Mouse (Mus musculus) intestine, embryonic 14.5 days (tissue): ENCODE measurements around the gene Gpr176. TPM values are rescaled to one million over a fixed set of nuclear protein-coding genes. Genes with fewer than 3 reads are reported as not detected.
"Not testable (repeated sequence)": the region's sequence is repeated elsewhere in the genome, so short reads cannot be mapped to it uniquely, and the experiment has no call there.

Experiments
- ATAC-seq: fragments of 200-750 bp; cut with Nextera tagmentation; replicated peaks from 2 replicates; pipeline ENCODE4 v1.8.0; 2017; ENCODE audit warnings: low read depth, moderate number of reproducible peaks, moderate TSS enrichment, moderate library complexity; ENCODE audit not compliant: low FRiP score, low TSS enrichment
- DNase-seq: peaks from one replicate; pipeline ENCODE4 v3.0.0-alpha.2; 2018; ENCODE audit warnings: low spot score
- H3K27ac ChIP-seq: fragments of 300-500 bp; sonication (generic); 2 replicates; pipeline ENCODE4 v1.5.1; 2014; ENCODE audit warnings: low read depth, mild to moderate bottlenecking, control low read depth
- H3K27me3 ChIP-seq: fragments of 300-500 bp; sonication (generic); replicated peaks from 2 replicates; pipeline ENCODE4 v1.6.1; 2014; ENCODE audit warnings: low read length, control low read depth; ENCODE audit not compliant: control insufficient read depth, insufficient read depth
- H3K36me3 ChIP-seq: fragments of 300-500 bp; sonication (generic); 2 replicates; pipeline ENCODE4 v1.6.1; 2014; ENCODE audit warnings: low read length, control low read depth; ENCODE audit not compliant: control insufficient read depth, insufficient read depth
- H3K4me1 ChIP-seq: fragments of 300-500 bp; sonication (generic); replicated peaks from 2 replicates; pipeline ENCODE4 v1.6.1; 2014; ENCODE audit warnings: low read length, control low read depth, mixed read lengths; ENCODE audit not compliant: control insufficient read depth, insufficient read depth
- H3K4me2 ChIP-seq: fragments of 300-500 bp; sonication (generic); 2 replicates; pipeline ENCODE4 v1.6.1; 2014; ENCODE audit warnings: low read length
- H3K4me3 ChIP-seq: fragments of 300-500 bp; sonication (generic); 2 replicates; pipeline ENCODE4 v1.5.1; 2014; ENCODE audit warnings: low read depth, low read length, control low read depth, mixed read lengths
- H3K9ac ChIP-seq: fragments of 300-500 bp; sonication (generic); 2 replicates; pipeline ENCODE4 v1.6.1; 2014; ENCODE audit warnings: mild to moderate bottlenecking, low read length
- H3K9me3 ChIP-seq: fragments of 300-500 bp; sonication (generic); 2 replicates; pipeline ENCODE4 v1.6.1; 2016; ENCODE audit warnings: low read length, control low read depth; ENCODE audit not compliant: control insufficient read depth
- WGBS: fragments of 180-500 bp; shearing (Covaris S2); extraction: QIAGEN DNeasy Blood & Tissue Kit; methylation state at CpG from one replicate; pipeline ENCODE4 v1.1.7; 2014; 5-methylcytosine and 5-hydroxymethylcytosine counted together
- polyA plus RNA-seq: library from polyadenylated mRNA; unstranded; fragments of >200 nt; fragmentation: Nextera tagmentation; extraction: Ambion mirVana; gene quantifications from 2 replicates; pipeline ENCODE4 v1.2.1, GENCODE M21; 2014

The Gpr176 gene
- polyA plus RNA-seq, 1 experiment from 2014 or later: 0.30 TPM

GRCm38 (mm10) chr2:118303456-118303855, 69.8 kb downstream of the Gpr176 start:
- WGBS: 54% methylated on average over 4 of the region's 4 CpGs
- no peak for ATAC-seq
- no peak overlapping the region for H3K9ac ChIP-seq
- peak; percentile 33 for DNase-seq
- no peaks in the 10 kb centered on the region for H3K4me1 ChIP-seq
- no peak overlapping the region for H3K27ac ChIP-seq
- no peak overlapping the region for H3K4me2 ChIP-seq
- H3K27me3 ChIP-seq: no peaks in the 10 kb centered on the region
- no peaks in the 10 kb centered on the region for H3K36me3 ChIP-seq
- H3K4me3 ChIP-seq: no peak overlapping the region
- H3K9me3 ChIP-seq: no peaks in the 10 kb centered on the region

- Histone ChIP-seq H3K36me3 (no peaks in the 10 kb centered on the region), H3K4me2 (no peak overlapping the region), H3K4me1 (no peaks in the 10 kb centered on the region), H3K27ac (no peak overlapping the region), H3K27me3 (no peaks in the 10 kb centered on the region), H3K9me3 (no peaks in the 10 kb centered on the region), H3K9ac (no peak overlapping the region), H3K4me3 (no peak overlapping the region)
- DNase-seq (no peak), ATAC-seq (no peak)
- 80% methylated on average over 2 of the region's 2 CpGs for WGBS
Measured at GRCm38 (mm10) chr2:118301656-118302055, 71.6 kb downstream of the Gpr176 start.

GRCm38 (mm10) chr2:118301041-118301545, 72.1 kb downstream of the Gpr176 start:
- no peak overlapping the region for H3K4me2 ChIP-seq
- no peak for ATAC-seq
- peak; percentile 42 for DNase-seq
- no peaks in the 10 kb centered on the region for H3K36me3 ChIP-seq
- H3K4me1 ChIP-seq: no peaks in the 10 kb centered on the region
- no peak overlapping the region for H3K9ac ChIP-seq
- no peak overlapping the region for H3K4me3 ChIP-seq
- 83% methylated on average over 8 of the region's 8 CpGs for WGBS
- H3K27me3 ChIP-seq: no peaks in the 10 kb centered on the region
- H3K9me3 ChIP-seq: no peaks in the 10 kb centered on the region
- H3K27ac ChIP-seq: no peak overlapping the region

GRCm38 (mm10) chr2:118299981-118300380, 73.2 kb downstream of the Gpr176 start:
- DNase-seq (no peak), ATAC-seq (no peak)
- H3K4me2 ChIP-seq: no peak overlapping the region
- H3K9me3 ChIP-seq: no peaks in the 10 kb centered on the region
- WGBS: 86% methylated on average over 2 of the region's 2 CpGs
- H3K4me3 ChIP-seq: no peak overlapping the region
- no peaks in the 10 kb centered on the region for H3K27me3 ChIP-seq
- no peak overlapping the region for H3K9ac ChIP-seq
- H3K36me3 ChIP-seq: no peaks in the 10 kb centered on the region
- H3K4me1 ChIP-seq: no peaks in the 10 kb centered on the region
- H3K27ac ChIP-seq: no peak overlapping the region

- no peak for DNase-seq
- Histone ChIP-seq H3K9ac (no peak overlapping the region), H3K27me3 (no peaks in the 10 kb centered on the region), H3K9me3 (no peaks in the 10 kb centered on the region), H3K27ac (no peak overlapping the region), H3K4me1 (no peaks in the 10 kb centered on the region), H3K4me2 (no peak overlapping the region), H3K4me3 (no peak overlapping the region), H3K36me3 (no peaks in the 10 kb centered on the region)
- 84% methylated on average over 4 of the region's 4 CpGs for WGBS
- ATAC-seq: no peak
Measured at GRCm38 (mm10) chr2:118298601-118299000, 74.6 kb downstream of the Gpr176 start.

- no peak for DNase-seq
- no peak overlapping the region for H3K4me3 ChIP-seq
- H3K4me1 ChIP-seq: no peaks in the 10 kb centered on the region
- no peak overlapping the region for H3K9ac ChIP-seq
- no peaks in the 10 kb centered on the region for H3K27me3 ChIP-seq
- no peak overlapping the region for H3K4me2 ChIP-seq
- no peaks in the 10 kb centered on the region for H3K36me3 ChIP-seq
- H3K9me3 ChIP-seq: no peaks in the 10 kb centered on the region
- WGBS: 83% methylated on average over 2 of the region's 2 CpGs
- no peak overlapping the region for H3K27ac ChIP-seq
- no peak for ATAC-seq
Measured at GRCm38 (mm10) chr2:118297966-118298365, 75.3 kb downstream of the Gpr176 start.

- H3K27ac ChIP-seq: no peak overlapping the region
- no peaks in the 10 kb centered on the region for H3K36me3 ChIP-seq
- H3K9ac ChIP-seq: no peak overlapping the region
- ATAC-seq (no peak), DNase-seq (no peak)
- H3K4me2 ChIP-seq: no peak overlapping the region
- H3K9me3 ChIP-seq: peaks cover 2% of the 10 kb centered on the region; the same call in 1 of the 2 replicates
- no peaks in the 10 kb centered on the region for H3K27me3 ChIP-seq
- 82% methylated on average over 7 of the region's 7 CpGs for WGBS
- no peaks in the 10 kb centered on the region for H3K4me1 ChIP-seq
- H3K4me3 ChIP-seq: no peak overlapping the region
Measured at GRCm38 (mm10) chr2:118295505-118295904, 77.7 kb downstream of the Gpr176 start.

- Histone ChIP-seq H3K9ac (no peak overlapping the region), H3K36me3 (no peaks in the 10 kb centered on the region), H3K4me3 (no peak overlapping the region), H3K4me2 (no peak overlapping the region), H3K4me1 (no peaks in the 10 kb centered on the region), H3K9me3 (peaks cover 2% of the 10 kb centered on the region; the same call in 1 of the 2 replicates), H3K27ac (no peak overlapping the region), H3K27me3 (no peaks in the 10 kb centered on the region)
- DNase-seq (no peak), ATAC-seq (no peak)
- 86% methylated on average over 5 of the region's 5 CpGs for WGBS
Measured at GRCm38 (mm10) chr2:118293583-118293982, 79.6 kb downstream of the Gpr176 start.

GRCm38 (mm10) chr2:118289066-118289460, 84.2 kb downstream of the Gpr176 start:
- not testable (repeated sequence) for H3K36me3 ChIP-seq
- WGBS: 79% methylated on average over 7 of the region's 7 CpGs

More at GRCm38 (mm10) chr2:118289066-118289460, 84.2 kb downstream of the Gpr176 start:
- H3K9ac ChIP-seq, ATAC-seq, H3K27ac ChIP-seq, H3K4me2 ChIP-seq, H3K27me3 ChIP-seq, H3K4me1 ChIP-seq, DNase-seq, H3K4me3 ChIP-seq, H3K9me3 ChIP-seq: not testable (repeated sequence)
